Mouse (Mus musculus) midbrain, embryonic 14.5 days (tissue): Measurements from ENCODE around the gene Tmem132c. TPM values are rescaled to one million over a fixed set of nuclear protein-coding genes. Genes with fewer than 3 reads are reported as not detected.

Source experiments
- ATAC-seq: fragments of 200-750 bp; cut with Nextera tagmentation; 2 replicates; pipeline ENCODE4 v1.8.0; 2017; ENCODE audit warnings: moderate number of reproducible peaks, moderate library complexity; ENCODE audit not compliant: low FRiP score, low TSS enrichment
- DNase-seq: peaks from one replicate; pipeline ENCODE4 v3.0.0-alpha.2; 2015
- H3K27ac ChIP-seq: fragments of 300-500 bp; sonication (generic); replicated peaks from 2 replicates; pipeline ENCODE4 v1.5.1; 2014; ENCODE audit warnings: mild to moderate bottlenecking, low read depth, low read length, moderate library complexity
- H3K27me3 ChIP-seq: fragments of 300-500 bp; sonication (generic); 2 replicates; pipeline ENCODE4 v1.6.1; 2014; ENCODE audit warnings: low read length, control low read depth, mixed read lengths; ENCODE audit not compliant: control insufficient read depth, insufficient read depth
- H3K36me3 ChIP-seq: fragments of 300-500 bp; sonication (generic); 2 replicates; pipeline ENCODE4 v1.6.1; 2014; ENCODE audit warnings: low read length, control low read depth; ENCODE audit not compliant: control insufficient read depth, insufficient read depth
- H3K4me1 ChIP-seq: fragments of 300-500 bp; sonication (generic); 2 replicates; pipeline ENCODE4 v1.6.1; 2014; ENCODE audit warnings: mild to moderate bottlenecking, antibody characterized with exemption, low read length, control low read depth; ENCODE audit not compliant: control insufficient read depth, insufficient read depth
- H3K4me2 ChIP-seq: fragments of 300-500 bp; sonication (generic); 2 replicates; pipeline ENCODE4 v1.6.1; 2014; ENCODE audit warnings: mild to moderate bottlenecking, low read length, moderate library complexity
- H3K4me3 ChIP-seq: fragments of 300-500 bp; sonication (generic); replicated peaks from 2 replicates; pipeline ENCODE4 v1.5.1; 2014; ENCODE audit warnings: low read depth, low read length
- H3K9ac ChIP-seq: fragments of 300-500 bp; sonication (generic); replicated peaks from 2 replicates; pipeline ENCODE4 v1.6.1; 2014; ENCODE audit warnings: mild to moderate bottlenecking, low read length, moderate library complexity
- H3K9me3 ChIP-seq: fragments of 300-500 bp; sonication (generic); 2 replicates; pipeline ENCODE4 v1.6.1; 2016; ENCODE audit warnings: low read length, control low read depth, mixed read lengths; ENCODE audit not compliant: control insufficient read depth
- WGBS: fragments of 180-500 bp; shearing (Covaris S2); extraction: QIAGEN DNeasy Blood & Tissue Kit; methylation state at CpG from one replicate; pipeline ENCODE4 v1.1.7; 2014; 5-methylcytosine and 5-hydroxymethylcytosine counted together
- polyA plus RNA-seq: library from polyadenylated mRNA; unstranded; fragments of >200 nt; fragmentation: Nextera tagmentation; extraction: Ambion mirVana; gene quantifications from 2 replicates; pipeline ENCODE4 v1.2.1, GENCODE M21; 2014

Tmem132c gene
- polyA plus RNA-seq, 1 experiment from 2014 or later = 16.2 TPM

DNA sequence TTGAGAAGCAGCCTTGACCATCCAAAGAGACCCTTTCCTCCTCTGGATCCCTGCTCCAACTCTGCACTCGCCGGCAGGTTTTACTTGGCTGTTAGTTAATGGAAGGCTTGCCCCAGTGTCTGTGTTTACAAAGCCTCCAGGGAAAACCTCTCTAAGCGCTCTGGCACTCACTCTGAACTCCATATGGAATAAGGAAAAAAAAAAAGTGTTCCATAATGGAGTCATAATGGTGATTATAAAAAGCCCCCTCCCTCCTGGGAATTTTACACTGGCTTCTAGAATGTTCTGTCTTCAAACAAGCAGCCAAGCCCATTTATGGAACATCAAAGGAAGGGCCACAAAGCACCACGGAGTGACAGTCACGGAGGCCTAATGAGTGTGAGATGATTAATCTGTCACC, 136.9 kb downstream of the Tmem132c start:
- ATAC-seq = no peak
- Histone ChIP-seq H3K9me3 (no peaks in the 10 kb centered on the region), H3K27ac (no peak overlapping the region), H3K4me2 (no peak overlapping the region), H3K9ac (no peak overlapping the region), H3K36me3 (no peaks in the 10 kb centered on the region), H3K4me1 (0 out of 2 replicates have a peak, but pooled peaks cover 9% of the 10 kb centered on the region), H3K4me3 (no peak overlapping the region), H3K27me3 (no peaks in the 10 kb centered on the region)
- whole genome bisulfite sequencing = 45% methylated on average over 5 of the region's 5 CpGs
- DNase-seq = no peak

DNA sequence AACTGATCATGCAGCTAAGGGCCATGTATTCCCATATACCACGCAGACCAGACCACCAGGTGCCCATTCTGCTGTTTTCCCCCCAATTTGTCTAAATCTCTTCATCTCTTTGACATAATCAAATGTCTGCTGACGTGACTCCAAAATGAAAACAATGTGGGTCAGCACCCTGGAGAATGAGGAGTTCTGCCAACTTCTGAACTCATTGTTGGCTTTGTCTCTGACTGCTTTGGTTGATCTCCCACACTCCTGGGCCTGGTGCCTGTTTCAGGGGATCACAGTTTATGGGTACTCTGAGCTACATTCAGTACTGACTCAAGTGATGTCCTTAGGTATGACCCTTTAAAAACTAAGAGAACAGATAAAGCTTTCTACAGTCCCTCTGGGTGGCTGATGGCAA, 137.7 kb downstream of the Tmem132c start:
- Histone ChIP-seq H3K27ac (no peak overlapping the region), H3K4me3 (no peak overlapping the region), H3K9me3 (no peaks in the 10 kb centered on the region), H3K27me3 (no peaks in the 10 kb centered on the region), H3K4me1 (0 out of 2 replicates have a peak, but pooled peaks cover 9% of the 10 kb centered on the region), H3K4me2 (no peak overlapping the region), H3K9ac (no peak overlapping the region), H3K36me3 (no peaks in the 10 kb centered on the region)
- 79% methylated on average over 2 of the region's 2 CpGs for WGBS
- ATAC-seq (no peak), DNase-seq (no peak)

DNA sequence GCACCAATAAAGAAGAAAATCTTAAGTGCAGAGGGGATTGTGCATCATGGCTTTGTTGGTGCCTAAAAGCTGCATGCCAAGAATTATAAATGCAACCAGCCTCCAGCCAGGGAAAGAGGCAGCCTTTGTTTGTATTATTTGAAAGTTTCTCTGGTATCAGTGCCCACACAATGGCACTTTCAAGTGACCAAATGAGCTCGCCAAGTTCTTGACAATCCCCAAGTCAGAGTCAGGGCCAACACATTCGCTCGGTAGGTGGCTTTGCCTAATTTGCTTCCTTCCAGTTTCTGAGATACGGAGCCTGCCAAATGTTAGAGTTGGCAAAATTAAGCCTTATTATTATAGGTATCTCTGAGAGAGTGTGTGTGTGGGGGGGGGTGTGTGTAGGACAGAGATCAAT, 139.6 kb downstream of the Tmem132c start:
- no peaks in the 10 kb centered on the region for H3K9me3 ChIP-seq
- H3K27me3 ChIP-seq = no peaks in the 10 kb centered on the region
- H3K27ac ChIP-seq = no peak overlapping the region
- WGBS = 41% methylated on average over 4 of the region's 4 CpGs
- ATAC-seq = no peak
- no peak overlapping the region for H3K9ac ChIP-seq
- no peak overlapping the region for H3K4me2 ChIP-seq
- 0 out of 2 replicates have a peak, but pooled peaks cover 9% of the 10 kb centered on the region for H3K4me1 ChIP-seq
- no peaks in the 10 kb centered on the region for H3K36me3 ChIP-seq
- peak; percentile 53 for DNase-seq
- H3K4me3 ChIP-seq = no peak overlapping the region

DNA sequence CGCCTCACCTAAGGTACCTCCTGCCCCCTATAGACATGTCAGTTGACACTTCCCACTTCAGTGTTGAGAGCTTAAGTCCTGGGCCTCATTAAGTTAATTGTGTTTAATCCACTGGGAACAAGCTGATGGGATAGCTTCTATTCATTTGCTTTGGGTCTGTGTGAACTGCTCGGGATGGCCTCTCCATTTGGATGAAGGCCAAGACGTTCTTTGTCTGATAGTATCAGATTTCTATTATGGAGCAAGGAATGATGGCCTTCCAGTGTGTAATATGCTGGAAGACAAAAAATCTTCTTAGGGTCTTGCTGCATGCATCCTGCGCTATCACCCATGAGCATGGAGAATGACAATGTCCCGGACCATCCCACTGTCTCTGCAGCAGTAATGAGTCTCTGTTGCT, 141.0 kb downstream of the Tmem132c start:
- H3K9ac ChIP-seq = no peak overlapping the region
- WGBS = 59% methylated on average over 5 of the region's 5 CpGs
- peak; percentile 43 for DNase-seq

DNA sequence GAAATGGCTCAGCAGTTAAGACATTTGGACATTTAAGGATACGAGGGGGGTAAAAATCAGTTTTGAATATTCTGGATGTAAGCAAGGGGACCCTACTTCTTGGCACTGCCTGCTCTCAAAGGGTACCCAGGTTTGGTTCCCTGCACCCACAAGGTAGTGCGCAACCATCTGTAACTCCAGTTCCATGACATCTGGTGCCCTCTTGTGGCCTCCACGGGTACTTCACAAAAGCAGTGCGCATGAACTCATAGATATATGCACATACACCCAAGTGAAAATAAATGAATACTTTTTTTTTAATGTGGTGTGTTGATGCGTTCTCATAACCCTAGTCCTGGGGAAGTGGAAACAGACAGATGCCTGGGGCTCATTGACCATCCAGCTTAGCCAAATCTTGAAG, 149.6 kb downstream of the Tmem132c start:
- H3K9ac ChIP-seq = no peak overlapping the region
- H3K4me1 ChIP-seq = no peaks in the 10 kb centered on the region
- ATAC-seq (no peak), DNase-seq (no peak)
- H3K27ac ChIP-seq = no peak overlapping the region
- no peak overlapping the region for H3K4me3 ChIP-seq
- no peaks in the 10 kb centered on the region for H3K27me3 ChIP-seq
- no peaks in the 10 kb centered on the region for H3K36me3 ChIP-seq
- WGBS = 94% methylated on average over 5 of the region's 5 CpGs
- H3K9me3 ChIP-seq = peaks cover 7% of the 10 kb centered on the region; the same call in 1 of the 2 replicates
- no peak overlapping the region for H3K4me2 ChIP-seq

More for the DNA sequence above, 141.0 kb downstream of the Tmem132c start:
- H3K9me3 ChIP-seq = no peaks in the 10 kb centered on the region
- ATAC-seq = no peak
- 0 out of 2 replicates have a peak, but pooled peaks cover 9% of the 10 kb centered on the region for H3K4me1 ChIP-seq
- no peaks in the 10 kb centered on the region for H3K27me3 ChIP-seq
- H3K4me2 ChIP-seq = no peak overlapping the region
- no peaks in the 10 kb centered on the region for H3K36me3 ChIP-seq
- no peak overlapping the region for H3K27ac ChIP-seq
- H3K4me3 ChIP-seq = no peak overlapping the region

DNA sequence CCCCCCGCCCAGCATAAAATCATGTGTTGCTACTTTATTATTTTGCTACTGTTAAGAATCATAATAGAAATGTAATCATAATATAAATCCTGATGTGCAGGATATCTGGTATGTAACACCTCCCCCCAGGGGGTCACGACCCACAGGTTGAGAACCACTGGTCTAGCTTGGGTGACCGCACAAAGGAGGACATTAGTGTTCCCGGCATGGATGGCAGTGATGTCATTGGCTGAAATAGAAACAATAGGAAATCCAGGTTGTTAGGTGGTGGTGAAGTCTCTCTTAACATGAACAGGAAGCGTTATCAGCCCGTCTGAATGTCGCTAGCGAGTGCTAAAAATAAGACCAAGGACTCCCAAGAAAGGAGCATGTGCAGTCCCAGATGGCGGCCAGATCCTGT, 155.3 kb downstream of the Tmem132c start:
- Histone ChIP-seq H3K9ac (no peak overlapping the region), H3K4me1 (peaks cover 6% of the 10 kb centered on the region; the same call in 1 of the 2 replicates), H3K9me3 (no peaks in the 10 kb centered on the region), H3K27ac (no peak overlapping the region), H3K4me3 (no peak overlapping the region), H3K36me3 (no peaks in the 10 kb centered on the region), H3K4me2 (no peak overlapping the region), H3K27me3 (no peaks in the 10 kb centered on the region)
- DNase-seq (no peak), ATAC-seq (no peak)
- WGBS = 88% methylated on average over 9 of the region's 9 CpGs

DNA sequence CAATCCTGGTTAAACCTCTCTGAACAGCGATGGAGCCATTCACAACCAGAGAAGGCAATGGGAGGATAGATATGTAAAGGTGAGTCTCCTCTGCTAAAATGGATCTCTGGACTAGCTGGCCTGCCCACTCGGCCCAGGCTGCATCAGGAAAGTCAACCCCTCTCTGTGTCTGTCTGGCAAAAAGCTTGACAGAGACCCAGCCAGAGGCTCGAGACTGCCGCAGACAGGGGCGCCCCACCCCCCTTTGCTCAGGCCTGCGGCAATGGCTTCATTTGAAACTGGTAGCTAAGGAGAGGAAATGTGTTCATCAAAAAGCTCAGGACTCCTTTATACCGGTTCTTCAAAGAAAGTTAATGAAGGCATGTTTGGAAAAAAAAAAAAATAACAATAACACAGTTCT, 156.4 kb downstream of the Tmem132c start:
- Histone ChIP-seq H3K27ac (no peak overlapping the region), H3K4me3 (no peak overlapping the region), H3K27me3 (no peaks in the 10 kb centered on the region), H3K9ac (no peak overlapping the region), H3K36me3 (no peaks in the 10 kb centered on the region), H3K4me2 (no peak overlapping the region), H3K9me3 (no peaks in the 10 kb centered on the region; the same call in 1 of the 2 replicates), H3K4me1 (peaks cover 6% of the 10 kb centered on the region; the same call in 1 of the 2 replicates)
- peak; percentile 57 for DNase-seq
- ATAC-seq = no peak
- 15% methylated on average over 7 of the region's 7 CpGs for WGBS

DNA sequence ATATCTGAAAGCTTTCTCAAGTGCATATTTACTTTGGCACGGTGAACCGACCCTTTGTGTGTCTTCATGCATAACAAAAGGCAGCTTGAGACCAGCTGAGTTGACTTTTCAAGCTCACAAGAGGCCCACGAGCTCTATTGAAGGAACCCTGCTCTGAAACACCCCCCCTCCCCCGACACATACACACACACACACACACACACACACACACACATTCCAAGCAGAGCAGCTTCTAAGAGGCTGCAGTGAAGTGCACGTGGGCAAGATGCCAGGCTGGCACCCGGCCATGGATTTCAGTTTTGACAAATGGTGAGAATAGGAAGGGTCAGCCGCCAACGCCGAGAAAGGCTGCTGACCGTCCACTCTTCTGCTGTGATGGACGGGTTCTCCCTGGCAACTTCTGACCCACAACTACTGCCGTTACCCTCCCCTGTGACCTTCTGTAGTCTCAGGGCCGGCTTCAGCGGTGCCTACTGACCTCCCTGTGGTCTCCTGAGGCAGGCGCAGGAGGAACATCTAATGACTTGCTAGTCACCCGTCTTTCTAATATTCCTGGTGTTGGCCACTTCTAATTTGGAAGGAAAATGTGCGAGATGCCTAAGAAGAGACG, 163.9 kb downstream of the Tmem132c start:
- H3K4me3 ChIP-seq = no peak overlapping the region
- H3K4me2 ChIP-seq = no peak overlapping the region
- no peaks in the 10 kb centered on the region for H3K36me3 ChIP-seq
- no peaks in the 10 kb centered on the region for H3K27me3 ChIP-seq
- DNase-seq (peak; percentile 81), ATAC-seq (peak; percentile 68; the same call in 1 of the 2 replicates)
- no peak overlapping the region for H3K9ac ChIP-seq
- 28% methylated on average over 18 of the region's 18 CpGs for WGBS
- peaks cover 7% of the 10 kb centered on the region for H3K4me1 ChIP-seq
- H3K27ac ChIP-seq = no peak overlapping the region
- H3K9me3 ChIP-seq = no peaks in the 10 kb centered on the region; the same call in 1 of the 2 replicates

DNA sequence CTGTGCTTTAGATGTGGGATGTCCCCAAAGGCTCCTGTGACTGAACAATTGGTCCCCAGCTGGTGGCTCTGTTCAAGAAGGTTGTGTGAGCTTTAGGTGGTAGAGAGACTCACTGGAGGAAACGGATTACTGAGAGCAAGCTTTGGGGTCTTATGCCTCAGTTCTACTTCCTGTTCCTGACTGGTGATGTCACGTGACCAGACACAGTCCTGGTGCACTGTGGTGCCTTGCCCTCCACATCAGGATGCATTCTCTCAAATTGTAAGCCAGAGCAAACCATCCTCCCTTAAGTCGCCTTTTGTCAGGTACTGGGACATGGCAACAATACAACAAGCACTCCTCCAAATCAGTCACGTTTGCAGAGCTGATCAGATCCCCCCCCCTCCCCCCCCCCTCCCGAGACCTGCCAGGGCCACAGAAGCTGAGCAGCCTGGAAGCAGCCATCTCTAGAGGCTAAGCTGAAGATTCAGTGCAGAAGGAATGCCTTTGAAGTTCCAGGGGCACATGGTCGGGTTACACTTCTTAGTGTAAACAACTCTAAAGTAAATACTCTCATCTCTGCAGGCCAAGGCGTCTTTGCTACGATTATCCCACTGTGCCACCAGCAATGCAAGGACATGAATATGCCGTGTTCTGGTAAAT, 164.5 kb downstream of the Tmem132c start:
- H3K27ac ChIP-seq = no peak overlapping the region
- ATAC-seq = no peak

More for the DNA sequence above, 164.5 kb downstream of the Tmem132c start:
- Histone ChIP-seq H3K9ac (no peak overlapping the region), H3K36me3 (no peaks in the 10 kb centered on the region), H3K9me3 (no peaks in the 10 kb centered on the region; the same call in 1 of the 2 replicates), H3K4me2 (no peak overlapping the region), H3K27me3 (no peaks in the 10 kb centered on the region), H3K4me3 (no peak overlapping the region), H3K4me1 (peaks cover 7% of the 10 kb centered on the region)
- peak; percentile 29 for DNase-seq
- 17% methylated on average over 9 of the region's 9 CpGs for WGBS
